Mouse (Mus musculus): ENCODE data around the gene Tuft1.
"Not testable (repeated sequence)": the region's sequence is repeated elsewhere in the genome, so short reads cannot be mapped to it uniquely, and the experiment has no call there.

Tuft1 gene

DNA sequence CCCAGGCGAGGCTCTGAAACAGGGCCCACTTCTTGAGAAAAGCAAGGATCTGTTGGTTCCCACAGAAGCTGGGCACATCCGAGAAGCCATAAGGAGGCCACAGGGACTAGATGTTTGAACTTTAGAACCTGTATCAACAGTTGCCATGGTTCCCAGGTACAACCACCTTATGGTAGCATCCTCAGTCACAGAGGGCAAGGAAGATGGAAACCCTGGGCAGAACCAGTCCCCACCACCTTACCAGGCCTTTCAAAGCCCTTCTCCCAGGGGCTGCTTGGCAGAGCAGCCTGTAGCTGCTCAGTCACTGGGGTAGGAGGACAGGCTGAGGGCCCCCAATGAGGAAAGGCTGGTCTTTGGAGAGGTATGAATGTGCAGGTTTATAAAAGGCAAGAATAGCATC is 2.2 kb upstream of the Tuft1 start:
- in situ Hi-C loops (cut with MboI, MseI) = loop anchor here in 1 of 2 experiments (5.0 kb wide), 2 partner anchors 39 to 101 kb away; no protein-coding TSS in a partner anchor

DNA sequence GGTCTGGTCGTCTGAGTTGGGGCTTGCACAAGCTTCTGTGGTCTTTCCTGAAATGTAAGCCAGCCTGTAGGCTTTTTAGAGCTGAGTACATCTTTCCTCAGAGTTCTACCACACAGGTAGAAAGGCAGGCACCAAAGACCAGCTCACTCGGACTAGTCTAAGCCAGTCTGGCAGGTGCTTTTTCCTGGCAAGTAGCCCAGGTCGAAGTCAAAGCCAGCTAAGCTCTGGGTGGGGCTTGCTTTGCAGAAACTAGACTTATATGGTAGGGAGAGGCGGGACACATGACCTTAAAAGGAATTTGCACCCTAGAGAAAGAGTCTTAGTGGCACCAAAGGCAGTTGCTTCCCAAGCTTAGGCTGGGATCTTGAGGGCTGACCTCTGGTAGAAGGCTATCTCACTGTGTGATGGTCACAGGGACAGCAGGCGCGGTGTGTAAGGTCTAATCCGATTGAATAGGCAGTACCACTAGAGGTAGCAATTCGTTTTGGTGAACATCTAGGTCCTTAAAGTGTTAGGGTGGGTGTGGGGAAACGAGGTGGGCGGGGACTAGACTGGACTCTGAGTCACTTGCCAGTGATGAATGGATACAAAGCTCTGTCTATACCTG is 573 bp upstream of the Tuft1 start:
- in situ Hi-C loops (cut with MboI, MseI) = loop anchor here in 1 of 2 experiments (5.0 kb wide), 1 partner anchor 98 kb away; no protein-coding TSS in a partner anchor

DNA sequence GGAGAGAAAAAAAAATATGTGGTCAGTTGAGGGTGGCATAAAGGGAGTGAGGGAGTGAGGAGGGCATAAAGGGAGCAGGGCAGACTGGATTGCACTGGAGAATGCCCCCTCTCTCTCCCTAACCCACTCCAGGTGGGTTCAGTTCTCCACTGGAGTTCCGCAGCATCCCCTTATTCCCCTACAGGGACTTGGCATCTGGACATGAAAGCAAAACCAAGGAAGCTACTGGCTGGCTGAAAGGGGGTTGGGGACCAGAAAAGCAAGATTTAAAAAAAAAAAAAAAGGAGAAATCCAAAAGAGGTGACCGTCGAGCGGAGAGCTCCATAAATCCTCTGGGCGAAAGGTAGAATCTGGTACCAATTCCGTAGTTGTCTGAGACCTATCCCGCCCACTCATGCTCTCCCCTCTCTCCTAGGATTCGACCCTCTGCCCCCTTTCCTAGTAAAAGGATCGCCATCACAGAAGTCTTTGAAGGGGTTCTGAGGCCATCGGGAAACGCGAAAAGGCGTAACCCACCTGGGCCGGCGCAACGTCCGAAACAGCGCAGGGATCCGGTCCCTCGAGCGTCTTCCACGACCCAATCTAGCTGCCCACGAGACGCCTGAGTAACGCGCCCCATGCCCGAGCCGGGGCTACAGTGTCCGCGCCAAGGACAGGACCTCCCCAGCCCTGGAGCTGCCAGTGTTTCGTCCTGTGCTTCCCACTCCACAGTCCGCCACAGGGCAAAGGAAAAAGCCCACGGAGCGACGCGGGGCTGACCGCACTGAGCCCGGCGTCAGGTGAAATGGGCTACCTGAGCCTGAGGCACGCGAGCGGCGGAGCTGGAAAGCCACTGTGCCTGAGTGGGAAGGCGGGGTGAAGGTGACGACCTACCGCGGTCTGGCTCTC is 576 bp downstream of the Tuft1 start:
- in situ Hi-C loops (cut with MboI, MseI) = loop anchor here in 1 of 2 experiments (5.0 kb wide), 1 partner anchor 99 kb away; no protein-coding TSS in a partner anchor

DNA sequence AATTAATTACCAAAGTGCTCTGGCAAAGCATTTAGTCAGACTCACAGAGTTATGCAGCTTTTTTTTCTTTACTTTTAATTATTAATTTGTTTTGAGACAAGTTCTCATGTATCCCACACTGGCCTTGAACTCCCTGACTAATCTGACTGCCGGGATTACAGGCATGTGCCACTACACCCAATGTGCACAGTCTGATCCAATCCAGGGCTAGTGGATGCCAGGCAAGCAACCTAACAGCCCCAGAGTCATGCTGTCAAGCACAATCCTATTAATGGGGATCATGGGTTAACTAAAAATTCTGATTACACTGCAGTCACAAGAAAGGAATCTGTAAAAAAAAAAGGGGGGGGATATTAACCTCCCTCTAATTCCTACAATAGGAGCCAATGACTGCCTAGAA is 4.7 kb downstream of the Tuft1 start:
- in situ Hi-C loops (cut with MboI, MseI) = not testable (repeated sequence)

DNA sequence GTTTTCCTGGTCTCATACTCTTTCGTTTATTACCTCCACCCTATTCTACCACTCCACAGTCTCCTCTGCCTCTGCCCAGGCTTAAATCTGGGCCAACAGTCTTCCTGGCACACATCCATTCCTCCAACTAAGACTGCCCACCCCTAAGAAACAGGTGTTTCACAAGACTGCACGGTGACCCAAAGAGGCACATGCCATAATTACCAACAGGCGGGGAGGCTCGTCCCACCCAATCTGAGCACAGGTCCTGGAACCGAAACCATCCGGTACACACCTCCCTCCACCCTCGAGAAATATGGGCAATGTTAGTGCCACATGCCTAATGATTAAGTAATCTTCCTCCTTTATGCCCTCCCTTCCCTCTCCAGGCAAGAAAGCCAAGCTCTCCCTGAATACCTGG is 8.3 kb downstream of the Tuft1 start:
- in situ Hi-C loops (cut with MboI, MseI) = no loop called here

DNA sequence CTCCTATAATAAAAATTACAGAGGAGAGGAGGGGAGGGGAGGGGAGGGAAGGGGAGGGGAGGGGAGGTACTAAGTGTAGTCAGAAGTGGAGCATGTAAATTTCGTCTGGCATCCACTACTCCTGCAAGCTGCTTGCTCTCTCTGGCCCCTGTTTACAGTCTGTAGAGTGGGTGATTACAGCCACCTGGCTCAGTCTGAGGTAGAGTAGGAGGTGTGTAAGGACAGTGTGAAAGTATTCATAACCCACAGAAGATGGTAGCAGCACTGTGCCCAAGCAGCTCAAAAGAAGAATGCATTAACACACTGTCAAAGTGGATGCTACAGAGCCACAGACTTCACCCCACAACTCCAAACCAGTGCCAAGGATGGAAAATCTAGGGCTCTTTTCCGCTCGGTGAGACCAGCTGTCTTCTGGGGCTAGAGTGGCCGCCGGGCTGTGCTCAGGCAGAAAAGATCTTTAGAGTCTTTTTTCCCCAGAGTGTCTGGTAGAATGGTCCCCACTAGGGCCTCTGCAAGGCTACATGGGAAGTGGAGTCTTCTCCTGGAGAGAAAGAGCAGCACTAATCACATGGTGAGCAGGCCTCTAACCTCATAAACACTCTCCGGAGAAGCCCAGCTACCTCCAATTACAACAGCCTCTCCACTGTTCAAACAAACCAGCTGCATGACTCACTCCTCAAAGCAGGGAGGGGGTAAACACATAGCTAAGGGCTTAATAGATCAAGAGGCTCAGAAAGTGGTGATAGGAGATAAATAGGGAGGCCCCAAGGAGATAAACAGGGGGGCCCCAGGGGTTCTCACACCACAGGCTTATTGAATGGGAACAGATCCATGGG is 9.7 kb downstream of the Tuft1 start:
- in situ Hi-C loops (cut with MboI, MseI) = no loop called here

DNA sequence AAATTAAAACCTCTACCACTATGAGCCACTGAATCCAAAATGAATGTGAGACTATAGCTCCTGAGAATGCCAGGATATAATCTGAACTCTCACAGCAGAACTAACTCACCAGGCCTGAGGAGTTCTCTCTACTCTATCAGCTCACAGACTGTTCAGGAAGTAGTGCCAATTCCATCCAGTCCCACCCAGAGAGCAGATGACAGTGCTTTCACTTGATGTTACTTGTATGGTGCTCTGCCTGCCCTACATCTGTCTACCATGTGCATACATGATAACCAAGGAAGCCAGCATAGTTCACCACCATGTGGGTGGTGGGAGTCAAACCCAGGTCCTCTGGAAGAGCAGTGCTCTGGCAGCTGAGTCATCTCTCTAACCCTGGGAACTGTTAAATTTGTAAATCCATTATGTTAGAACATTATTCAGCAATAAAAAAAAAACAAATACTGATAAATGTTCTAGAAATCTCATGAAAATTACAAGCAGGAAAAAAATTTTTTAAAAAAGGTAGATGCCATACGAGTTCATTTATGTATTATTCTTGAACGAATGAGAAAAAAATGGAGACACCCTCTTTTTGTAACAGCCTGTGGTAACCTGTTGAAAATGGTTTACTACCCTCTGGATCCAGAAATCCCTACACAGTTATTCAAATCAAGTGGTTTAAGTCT is 16.0 kb downstream of the Tuft1 start, which contains the start of gene Gm10972:
TSS of gene Gm10972 (plus strand) at position 618 of the 668 bp plus-strand sequence.
- in situ Hi-C loops (cut with MboI, MseI) = loop anchor here (5.0 kb wide), 1 partner anchor 95 kb away; no protein-coding TSS in a partner anchor

DNA sequence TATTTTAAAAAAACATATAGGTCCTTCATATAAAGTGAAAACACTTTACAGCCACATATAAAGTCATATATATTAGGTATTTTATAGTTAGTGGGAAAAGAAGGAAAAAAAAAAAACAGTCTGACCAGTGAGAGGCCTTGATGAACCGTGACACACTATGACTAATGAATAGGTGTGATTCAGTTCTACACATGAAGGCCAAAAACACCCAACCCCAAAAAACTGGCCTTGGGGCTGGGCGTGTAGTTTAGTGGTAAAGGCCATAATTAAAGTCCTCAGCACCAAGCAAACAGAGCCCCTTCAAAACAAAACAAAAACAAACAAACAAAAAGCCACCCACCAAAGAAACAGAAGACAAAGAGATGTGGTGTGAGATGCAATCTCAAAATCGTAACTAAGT is 28.8 kb downstream of the Tuft1 start:
- in situ Hi-C loops (cut with MboI, MseI) = no loop called here

DNA sequence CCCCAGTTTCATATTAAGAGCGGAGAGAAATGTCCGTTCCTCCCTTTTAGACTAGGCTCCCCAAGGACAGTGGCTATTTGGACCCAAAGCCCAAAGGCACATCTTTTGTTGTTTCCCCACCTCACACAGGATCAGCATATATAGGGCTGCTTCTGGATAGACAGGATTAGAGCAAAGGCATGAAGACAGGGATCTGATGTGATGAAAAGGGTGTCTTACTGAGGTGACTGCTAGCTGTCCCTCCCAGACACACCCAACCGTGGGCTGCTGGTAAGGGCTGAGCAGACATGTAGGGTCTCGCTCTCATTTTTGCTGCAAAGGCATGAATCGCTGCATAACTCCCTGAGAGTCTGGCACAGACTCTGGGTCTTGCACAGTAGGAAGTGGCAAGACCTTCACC is 30.0 kb downstream of the Tuft1 start:
- in situ Hi-C loops (cut with MboI, MseI) = no loop called here

DNA sequence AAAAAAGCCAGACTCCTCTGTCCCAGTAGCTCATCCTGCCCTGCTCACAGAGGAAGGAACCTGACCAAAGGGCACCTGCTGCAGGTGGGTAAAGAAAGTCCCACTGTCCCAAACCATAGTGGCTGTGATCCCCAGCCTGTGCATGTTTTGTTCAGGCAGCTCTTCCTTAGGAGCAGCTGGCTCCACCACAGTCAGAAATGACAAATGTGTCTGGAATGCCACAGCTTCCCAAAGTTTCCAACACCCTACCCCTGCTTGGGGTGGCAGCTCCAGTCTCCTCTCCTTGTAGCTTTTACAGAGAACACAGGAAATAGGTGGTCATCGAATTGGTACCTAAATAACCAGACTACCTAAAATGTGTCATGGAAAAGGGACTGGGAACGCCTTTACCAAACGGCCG is 34.4 kb downstream of the Tuft1 start:
- in situ Hi-C loops (cut with MboI, MseI) = loop anchor here in 1 of 2 experiments (5.0 kb wide), 1 partner anchor 38 kb away; no protein-coding TSS in a partner anchor

DNA sequence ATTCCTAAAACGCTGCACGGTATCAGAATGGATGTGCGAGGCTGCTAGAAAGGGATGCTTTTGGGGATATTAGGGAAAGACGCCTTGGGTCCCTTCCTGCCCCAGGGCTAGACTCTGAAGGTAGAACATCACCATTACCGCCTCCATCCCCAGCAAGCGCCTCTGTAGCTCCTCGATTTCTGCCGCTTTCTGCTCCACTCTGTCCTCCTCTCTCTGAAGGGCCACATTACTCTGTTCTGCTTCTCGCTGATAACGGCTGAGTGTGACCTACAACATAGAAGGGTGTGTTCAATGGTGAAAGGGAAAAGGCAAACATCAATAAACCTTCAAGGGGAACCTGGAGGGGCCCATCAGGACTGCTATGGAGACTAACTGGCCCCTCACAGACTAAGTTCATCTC is 36.1 kb downstream of the Tuft1 start:
- in situ Hi-C loops (cut with MboI, MseI) = loop anchor here in 1 of 2 experiments (5.0 kb wide), 1 partner anchor 40 kb away; no protein-coding TSS in a partner anchor

DNA sequence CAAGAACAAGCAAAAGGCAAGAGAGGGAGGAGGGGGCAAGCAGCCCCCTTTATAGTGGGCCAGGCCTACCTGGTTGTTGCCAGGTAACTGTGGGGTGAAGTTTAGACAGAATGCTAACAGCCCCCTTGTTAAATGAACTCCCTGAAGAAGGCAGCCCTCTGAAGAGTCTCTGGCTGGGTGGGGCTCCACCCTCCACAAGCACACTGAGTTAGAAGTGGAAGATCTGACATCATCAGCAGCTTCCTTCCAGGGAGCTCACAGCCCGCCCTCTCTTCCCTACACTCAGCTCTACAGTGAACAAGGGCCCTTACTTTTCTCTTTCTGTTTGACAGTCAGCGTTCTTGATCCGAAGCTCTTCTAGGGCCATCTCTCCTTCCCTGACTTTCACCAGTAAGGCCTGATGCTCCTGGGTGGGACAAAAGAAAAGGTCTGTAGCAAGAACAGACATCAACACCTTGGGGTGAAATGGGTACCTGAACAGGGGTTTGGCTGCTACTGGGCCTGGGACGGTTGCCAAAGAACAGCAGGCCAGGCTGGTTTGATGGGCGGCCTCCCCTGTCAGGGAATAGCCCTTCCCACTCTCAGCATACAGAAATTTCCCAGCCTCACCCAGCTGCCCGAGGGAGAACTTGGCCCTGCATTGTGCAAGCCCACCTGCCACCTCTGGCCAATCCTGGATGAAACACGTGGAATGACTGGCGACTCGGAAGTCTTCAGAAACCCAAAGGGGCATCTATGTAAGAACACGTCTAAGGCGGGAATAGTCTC is 36.7 kb downstream of the Tuft1 start:
- in situ Hi-C loops (cut with MboI, MseI) = loop anchor here in 1 of 2 experiments (5.0 kb wide), 1 partner anchor 40 kb away; no protein-coding TSS in a partner anchor

DNA sequence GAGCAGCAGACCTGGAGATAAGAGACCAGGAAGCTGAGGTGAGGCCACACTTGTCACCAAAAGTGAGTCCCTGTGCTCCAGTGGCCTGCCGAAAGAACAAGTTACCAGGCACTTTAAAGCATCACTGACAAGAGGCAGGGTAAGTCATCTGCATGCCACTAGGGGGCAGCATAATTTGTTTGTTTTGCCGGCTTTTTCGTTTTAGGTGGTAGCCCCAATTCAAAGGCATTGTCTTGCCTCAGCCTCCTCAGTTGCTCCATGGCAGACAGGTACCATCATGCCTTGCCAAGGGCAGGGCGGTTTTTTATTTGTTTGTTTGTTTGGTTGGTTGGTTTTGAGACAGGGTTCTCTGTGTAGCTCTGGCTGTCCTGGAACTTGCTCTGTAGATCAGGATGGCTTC is 42.0 kb downstream of the Tuft1 start:
- in situ Hi-C loops (cut with MboI, MseI) = no loop called here

DNA sequence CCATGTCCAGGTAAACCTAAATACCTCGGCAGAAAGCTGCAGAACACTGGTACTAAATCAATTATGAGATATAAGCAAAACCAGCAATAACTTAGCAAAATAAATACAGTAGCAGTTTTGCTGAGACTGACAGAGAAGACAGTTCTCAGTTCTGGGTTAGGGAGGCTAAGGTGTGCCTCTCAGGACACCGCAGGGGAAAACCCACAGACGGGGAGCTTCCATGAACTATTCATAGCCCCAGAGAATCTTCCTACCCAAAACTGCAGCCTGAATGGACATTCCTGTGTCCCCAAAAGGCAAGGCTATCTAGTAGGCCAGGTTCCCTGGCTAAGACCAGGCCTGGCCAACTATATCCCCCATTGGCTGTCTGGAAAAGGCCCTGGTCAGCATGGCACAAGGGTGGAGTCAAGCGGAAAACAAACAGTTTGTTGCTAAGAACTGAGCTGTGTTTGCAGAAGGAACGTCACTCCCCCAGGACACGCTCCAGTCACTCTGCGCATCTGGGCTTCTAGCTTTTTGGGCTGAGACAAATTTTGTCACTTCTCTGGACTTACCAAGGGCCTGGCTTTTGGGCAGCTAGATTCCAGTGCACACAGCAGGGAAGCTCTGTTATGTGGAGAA is 45.3 kb downstream of the Tuft1 start:
- in situ Hi-C loops (cut with MboI, MseI) = no loop called here

DNA sequence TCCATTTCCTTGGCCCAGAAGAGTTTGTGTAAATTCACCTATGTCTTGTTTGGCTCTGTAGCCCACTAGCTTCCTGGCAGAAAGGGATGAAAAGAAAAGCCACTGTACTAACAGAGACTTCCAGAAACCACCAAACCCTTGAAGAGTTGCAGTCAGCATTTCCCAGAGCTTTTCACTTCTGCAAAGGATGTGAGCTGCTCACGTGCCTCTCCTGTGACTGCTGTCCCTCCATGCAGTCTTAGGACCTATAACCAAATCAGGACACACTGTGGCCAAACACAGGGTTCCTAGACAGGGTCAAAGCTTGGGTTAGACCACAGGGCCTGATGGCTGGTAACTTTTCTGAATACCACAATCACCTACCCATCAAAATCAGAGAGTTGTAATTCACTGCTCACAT is 46.4 kb downstream of the Tuft1 start:
- in situ Hi-C loops (cut with MboI, MseI) = no loop called here

DNA sequence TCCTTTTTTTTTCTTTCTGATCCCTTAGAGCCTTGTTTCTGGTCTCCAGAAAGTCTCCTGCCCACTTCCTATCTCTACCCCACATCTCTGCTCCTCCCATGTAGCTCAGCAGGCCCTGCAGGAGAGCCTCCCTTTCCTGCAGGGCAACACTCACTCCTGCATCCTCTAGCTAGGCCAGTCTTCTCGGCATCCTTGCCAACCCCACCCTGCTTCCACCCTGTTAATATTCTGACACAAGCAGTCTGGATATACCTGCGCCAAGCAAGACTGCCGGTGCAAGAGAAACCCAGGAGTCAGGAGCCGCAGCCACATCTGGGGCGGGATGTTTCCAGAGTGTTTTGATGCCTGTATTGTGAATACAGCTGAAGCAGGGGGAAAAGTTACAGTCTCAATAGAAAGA is 46.8 kb downstream of the Tuft1 start:
- in situ Hi-C loops (cut with MboI, MseI) = no loop called here

DNA sequence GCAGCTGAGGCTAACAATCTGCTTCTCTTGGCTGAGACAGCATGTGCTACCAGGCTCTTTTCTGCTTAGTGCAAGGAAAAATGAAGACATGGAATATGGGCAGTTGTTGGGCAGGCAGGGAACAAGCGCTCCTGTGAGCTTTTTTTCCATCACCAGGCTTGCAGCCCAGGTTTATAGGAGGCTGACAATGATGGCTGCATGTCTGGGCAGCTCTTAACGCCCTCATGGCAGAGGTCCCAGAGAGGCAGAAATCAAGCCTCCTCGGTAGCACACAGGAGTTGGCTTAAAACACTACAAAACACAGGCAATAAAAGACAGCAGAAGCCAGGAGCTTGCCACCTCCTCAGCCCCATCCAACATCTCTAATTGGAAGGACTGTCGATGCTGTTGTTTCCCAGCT is 47.3 kb downstream of the Tuft1 start:
- in situ Hi-C loops (cut with MboI, MseI) = no loop called here

DNA sequence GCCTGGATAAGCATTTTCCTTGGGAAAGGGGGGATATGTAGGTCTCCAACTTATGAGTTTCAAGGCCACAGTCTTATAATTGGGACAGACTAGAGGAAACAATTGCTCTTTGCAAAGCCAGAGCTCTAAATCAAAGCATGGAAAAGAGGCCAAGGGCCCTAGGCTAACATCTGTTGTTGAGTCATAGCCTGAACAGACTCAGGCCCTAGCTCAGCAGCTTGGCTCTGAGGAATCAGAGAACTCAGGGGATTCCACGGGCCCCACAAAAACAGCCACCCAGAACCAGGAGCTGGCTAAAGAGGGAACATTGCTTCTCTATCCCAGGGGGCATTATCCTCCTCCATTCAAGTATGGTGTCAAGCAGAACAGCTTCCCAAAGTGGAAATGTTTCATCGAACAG is 48.1 kb downstream of the Tuft1 start:
- in situ Hi-C loops (cut with MboI, MseI) = no loop called here

DNA sequence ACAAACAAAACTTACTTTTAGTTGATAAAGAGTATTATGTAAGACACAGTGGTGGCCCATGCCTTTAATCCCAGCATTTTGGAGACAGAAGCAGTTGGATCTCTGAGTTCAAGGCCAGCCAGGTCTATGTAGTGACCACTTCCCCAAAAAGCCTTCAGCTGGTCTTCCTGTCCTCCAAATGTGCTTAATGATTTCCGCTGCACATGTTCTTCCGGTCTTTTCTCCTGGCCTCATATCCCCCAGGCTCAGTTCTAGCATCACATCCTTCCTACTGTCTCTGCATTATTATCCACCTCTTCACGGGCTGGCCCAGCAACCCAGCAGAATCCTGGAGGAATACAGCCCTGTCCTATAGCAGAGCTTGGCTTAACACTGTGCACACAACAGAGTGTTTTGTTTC is 49.1 kb downstream of the Tuft1 start:
- in situ Hi-C loops (cut with MboI, MseI) = no loop called here

DNA sequence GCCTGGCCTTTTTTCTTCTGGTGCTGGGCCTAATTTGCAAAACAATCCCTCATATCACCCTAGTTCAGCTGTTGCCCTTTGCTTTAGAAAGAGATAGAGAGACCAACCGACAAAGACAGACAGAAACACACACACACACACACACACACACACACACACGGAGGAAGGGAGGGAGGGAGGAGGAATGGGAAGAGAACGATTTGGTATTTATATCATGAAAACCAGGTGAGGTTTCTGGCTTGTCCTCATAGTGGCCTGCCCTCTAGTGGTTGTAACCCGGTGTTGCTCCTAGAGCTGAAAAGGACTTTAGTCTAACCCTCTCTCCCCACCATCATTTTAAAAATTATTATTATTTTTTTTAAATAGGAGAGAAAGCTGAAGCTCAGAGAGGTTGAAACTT is 56.7 kb downstream of the Tuft1 start:
- in situ Hi-C loops (cut with MboI, MseI) = loop anchor here (5.0 kb wide), 2 partner anchors 70 to 145 kb away; no protein-coding TSS in a partner anchor
